Mouse (Mus musculus) adrenal gland, postnatal 25 days (tissue): ENCODE measurements around the gene Spag17. TPM values are rescaled to one million over a fixed set of nuclear protein-coding genes. Genes with fewer than 3 reads are reported as not detected.

ENCODE experiments used
- DNase-seq: peaks from one replicate; pipeline ENCODE4 v3.0.0; 2021; ENCODE audit warnings: mixed read lengths
- total RNA-seq: library from RNA; stranded (reverse); gene quantifications from 2 replicates; pipeline ENCODE4 v1.2.3, GENCODE M21; 2021

The Spag17 gene
- total RNA-seq, 1 experiment from 2014 or later = not detected

GRCm38 (mm10) chr3:99965863-99966262 is 80.7 kb downstream of the Spag17 start:
- no peak for DNase-seq

- DNase-seq = no peak
Measured at GRCm38 (mm10) chr3:99966285-99966684, 81.1 kb downstream of the Spag17 start.

- DNase-seq = no peak
Measured at GRCm38 (mm10) chr3:99970766-99971165, 85.6 kb downstream of the Spag17 start.

GRCm38 (mm10) chr3:99981046-99981445 is 95.8 kb downstream of the Spag17 start:
- DNase-seq = no peak

GRCm38 (mm10) chr3:100004676-100005075 is 119.5 kb downstream of the Spag17 start:
- DNase-seq = no peak

- no peak for DNase-seq
Measured at GRCm38 (mm10) chr3:100009807-100010206, 124.6 kb downstream of the Spag17 start.

- DNase-seq = no peak
Measured at GRCm38 (mm10) chr3:100014110-100014509, 128.9 kb downstream of the Spag17 start.

GRCm38 (mm10) chr3:100031291-100031690 is 146.1 kb downstream of the Spag17 start:
- no peak for DNase-seq

GRCm38 (mm10) chr3:100032969-100033368 is 147.8 kb downstream of the Spag17 start:
- no peak for DNase-seq

- DNase-seq = no peak
Measured at GRCm38 (mm10) chr3:100034366-100034956, 149.3 kb downstream of the Spag17 start.

- DNase-seq = no peak
Measured at GRCm38 (mm10) chr3:100035097-100035496, 149.9 kb downstream of the Spag17 start.

- no peak for DNase-seq
Measured at GRCm38 (mm10) chr3:100036846-100037245, 151.6 kb downstream of the Spag17 start.

- no peak for DNase-seq
Measured at GRCm38 (mm10) chr3:100074406-100074805, 189.2 kb downstream of the Spag17 start.

GRCm38 (mm10) chr3:100102386-100103092 is 217.3 kb downstream of the Spag17 start:
- DNase-seq = no peak

- DNase-seq = no peak
Measured at GRCm38 (mm10) chr3:100106736-100107135, 221.5 kb downstream of the Spag17 start.

GRCm38 (mm10) chr3:100118681-100119080 is 233.5 kb downstream of the Spag17 start:
- no peak for DNase-seq

GRCm38 (mm10) chr3:100121961-100122360 is 236.8 kb downstream of the Spag17 start:
- DNase-seq = no peak

GRCm38 (mm10) chr3:100122445-100122844 is 237.2 kb downstream of the Spag17 start:
- no peak for DNase-seq

- no peak for DNase-seq
Measured at GRCm38 (mm10) chr3:100160682-100161445, 275.7 kb downstream of the Spag17 start.

- no peak for DNase-seq
Measured at GRCm38 (mm10) chr3:100161665-100162314, 276.6 kb downstream of the Spag17 start.

- peak; percentile 93 for DNase-seq
Measured at GRCm38 (mm10) chr3:100162315-100163105, 277.3 kb downstream of the Spag17 start, which contains the start of the genes Gdap2 and Wdr3. Gdap2 (plus strand) TSS chr3:100162381. Wdr3 (minus strand) TSS chr3:100162407.

- DNase-seq = no peak
Measured at GRCm38 (mm10) chr3:100163556-100163955, 278.4 kb downstream of the Spag17 start.
